Mouse (Mus musculus): ENCODE results near the gene Secisbp2l.
A peak's percentile ranks its signal among the peaks of the same experiment; 100 is the strongest.

Gene Secisbp2l

DNA sequence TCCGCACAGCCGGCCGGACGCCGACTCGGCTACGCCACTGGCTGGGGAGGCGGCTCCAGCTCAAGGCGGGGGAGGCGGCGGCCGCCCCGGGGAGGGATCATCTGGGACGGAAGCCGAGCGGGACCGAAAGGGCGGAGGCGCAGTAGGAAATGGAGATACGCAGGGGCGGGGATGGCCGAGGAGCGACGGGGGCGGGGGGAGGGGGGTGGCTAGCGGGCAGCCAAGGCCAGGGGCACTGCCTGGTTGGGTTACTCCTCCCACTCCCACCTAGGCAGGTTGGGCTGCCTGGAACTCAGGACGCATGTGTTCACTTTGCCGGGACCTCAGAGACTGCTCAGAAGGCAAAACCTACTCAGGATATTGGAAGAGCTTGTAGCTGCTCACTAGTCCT lies at the start of gene Secisbp2l:
Secisbp2l (minus strand) TSS at position 152 of the 391 bp plus-strand sequence.
- DNase-seq: peak; percentile 96

DNA sequence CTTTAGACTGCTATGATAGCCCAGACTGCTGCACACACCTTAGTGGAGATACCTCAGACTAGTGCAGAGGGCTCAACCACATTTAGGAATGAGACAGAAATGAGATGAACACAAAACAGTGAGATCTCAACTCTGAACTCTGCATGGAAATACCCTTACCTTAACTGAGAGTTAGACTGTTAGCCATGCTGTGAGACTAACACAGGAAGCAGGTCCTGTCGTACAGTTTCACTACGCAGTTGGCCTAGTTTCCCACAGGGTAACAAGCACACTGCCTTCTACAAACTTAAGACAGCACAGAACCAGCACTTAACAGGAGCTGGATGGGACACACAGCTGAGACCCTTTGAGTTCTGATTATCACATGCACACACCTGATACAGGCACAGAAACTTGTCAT lies 47.3 kb upstream of the Secisbp2l start:
- no peak for DNase-seq

DNA sequence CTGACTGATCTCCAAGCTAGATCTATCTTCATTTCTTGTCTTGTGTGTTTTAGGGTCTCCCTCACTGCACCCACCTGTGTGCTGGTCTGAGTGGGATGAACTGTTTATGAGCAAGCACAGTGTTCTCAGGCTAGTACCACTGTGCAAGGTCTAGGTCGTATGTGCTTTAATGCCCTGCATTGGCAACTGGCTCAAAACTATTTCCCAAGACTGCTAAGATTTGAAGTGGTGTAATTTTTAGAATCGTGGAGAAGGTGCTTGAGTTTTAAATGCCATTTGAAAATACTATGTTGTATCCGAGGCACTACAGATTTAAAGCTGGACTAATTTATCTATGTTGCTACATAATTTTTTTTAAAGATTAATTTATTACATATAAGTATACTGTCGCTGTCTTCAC lies 45.2 kb upstream of the Secisbp2l start:
- peak; percentile 18 for DNase-seq

DNA sequence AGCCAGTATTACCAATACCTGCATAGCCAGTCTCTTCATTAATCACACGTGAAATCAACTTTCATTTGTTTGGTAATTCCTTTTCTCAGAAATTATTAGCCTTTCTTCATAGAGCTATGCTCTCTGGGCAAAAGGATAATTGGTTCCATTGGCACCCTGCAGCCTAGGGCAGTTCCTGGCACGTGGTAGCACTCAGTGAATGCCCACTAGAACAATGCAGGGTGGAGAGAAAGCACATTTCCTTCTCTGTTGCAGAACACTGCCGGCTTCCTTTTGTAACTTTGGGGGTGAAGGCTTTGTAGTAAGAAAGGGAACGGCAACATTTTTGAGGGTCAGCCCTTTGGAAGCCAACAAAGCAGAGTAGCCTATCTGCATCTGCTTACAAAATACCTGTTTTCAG lies 43.5 kb upstream of the Secisbp2l start:
- peak; percentile 60 for DNase-seq

DNA sequence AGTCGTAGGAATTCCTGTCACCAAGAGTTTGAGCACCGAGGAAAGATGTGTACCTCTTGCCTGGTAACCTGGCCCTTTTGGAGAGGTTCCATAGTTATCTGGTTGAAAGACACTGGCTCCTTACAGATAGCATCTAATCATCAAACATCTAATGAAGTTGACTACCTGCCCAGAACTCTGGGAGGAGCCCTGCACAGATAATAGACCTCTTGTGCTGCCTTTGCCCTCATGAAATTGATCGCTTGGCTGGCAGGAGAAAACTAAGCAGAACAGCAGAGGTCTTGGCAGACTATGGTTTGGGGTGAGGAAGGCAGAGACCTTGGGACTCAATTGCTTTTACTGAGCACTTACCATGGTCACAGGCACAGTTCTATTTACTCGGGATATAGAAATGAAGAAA lies 37.7 kb upstream of the Secisbp2l start:
- DNase-seq: no peak

DNA sequence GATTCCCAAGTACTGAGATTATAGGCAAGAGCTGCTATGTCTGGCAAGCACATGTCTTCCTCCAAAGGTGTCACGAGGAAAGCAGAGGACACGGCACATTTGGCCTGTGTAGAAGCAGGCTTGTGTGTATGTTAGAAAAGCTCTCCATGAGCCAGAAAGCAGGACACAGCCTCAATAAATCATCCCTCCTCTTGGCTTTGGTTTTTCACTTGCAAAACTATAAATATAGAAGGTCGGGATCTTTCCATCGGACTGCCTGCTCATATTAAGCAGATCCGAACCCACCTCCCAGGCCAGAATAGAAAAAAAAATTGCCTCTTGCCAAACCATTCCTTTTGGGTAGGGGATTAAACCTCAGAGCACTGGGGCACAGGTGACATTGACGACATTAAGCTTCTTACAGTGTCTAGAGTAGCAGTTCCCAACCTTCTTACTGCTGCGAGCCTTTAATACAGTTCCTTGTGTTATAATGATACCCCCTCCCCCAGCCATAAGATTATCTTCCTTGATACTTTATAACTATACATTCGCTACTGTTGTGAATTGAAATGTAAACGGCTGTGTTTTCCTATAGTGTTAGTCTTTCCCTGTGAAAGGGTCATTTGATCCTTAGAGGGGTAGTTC lies 31.4 kb upstream of the Secisbp2l start:
- no peak for DNase-seq

DNA sequence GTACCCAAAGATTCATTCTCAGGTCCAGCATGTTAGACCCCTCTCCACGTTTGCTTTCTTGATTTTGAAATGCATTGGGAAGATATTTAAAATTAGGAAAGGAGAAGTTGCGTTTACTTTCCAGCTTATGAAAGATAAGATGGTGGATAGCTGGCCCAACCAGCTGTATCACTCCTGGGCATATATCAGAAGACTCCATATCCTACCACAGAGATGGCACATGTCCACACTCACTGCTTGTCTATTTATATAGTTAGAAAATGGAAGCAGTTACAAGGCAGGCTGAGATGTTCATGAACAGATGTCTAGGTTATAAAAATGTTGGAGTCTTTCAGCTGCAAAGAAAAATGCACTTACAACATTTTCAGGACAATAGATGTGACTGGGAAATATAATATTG lies 28.7 kb upstream of the Secisbp2l start:
- no peak for DNase-seq

DNA sequence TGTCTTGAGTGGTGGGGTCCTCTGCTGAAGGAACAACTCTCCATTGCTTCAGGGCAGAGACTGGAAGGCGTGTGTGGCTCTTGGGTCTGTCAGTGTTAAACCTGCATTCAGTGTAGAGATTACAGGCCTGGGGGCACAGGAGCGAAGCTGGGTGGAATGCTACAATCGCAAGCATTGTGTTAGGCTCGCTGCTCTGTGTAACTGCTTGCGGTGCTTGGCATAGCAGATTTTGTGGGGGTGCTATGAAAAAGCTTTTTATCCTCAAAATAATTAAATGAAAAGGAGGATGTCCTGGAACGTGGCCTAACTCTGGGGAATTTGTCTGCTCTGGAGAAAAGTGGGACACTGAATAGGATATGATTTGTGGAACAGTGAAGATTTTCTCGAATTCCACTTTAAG lies 26.9 kb upstream of the Secisbp2l start:
- no peak for DNase-seq

DNA sequence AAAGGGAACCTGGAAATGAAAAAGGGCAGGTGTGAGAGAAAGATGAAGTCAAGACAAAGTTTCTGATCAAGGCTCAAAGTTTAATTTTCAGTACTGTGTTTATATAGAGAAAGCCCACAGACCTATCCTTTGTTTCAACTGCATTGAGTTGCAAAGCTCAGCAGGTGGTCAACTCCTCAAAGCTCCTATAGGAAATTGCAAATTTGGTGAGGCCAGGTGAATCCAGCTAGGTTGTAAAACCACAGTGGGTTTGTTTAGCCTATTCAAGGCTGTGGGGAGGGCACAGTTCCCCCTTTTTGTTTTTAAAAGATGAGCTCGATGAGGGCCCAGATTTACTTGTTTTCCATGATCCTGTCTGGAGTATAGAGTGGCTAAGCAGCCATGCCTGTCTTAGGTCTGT lies 23.2 kb upstream of the Secisbp2l start:
- DNase-seq: no peak

DNA sequence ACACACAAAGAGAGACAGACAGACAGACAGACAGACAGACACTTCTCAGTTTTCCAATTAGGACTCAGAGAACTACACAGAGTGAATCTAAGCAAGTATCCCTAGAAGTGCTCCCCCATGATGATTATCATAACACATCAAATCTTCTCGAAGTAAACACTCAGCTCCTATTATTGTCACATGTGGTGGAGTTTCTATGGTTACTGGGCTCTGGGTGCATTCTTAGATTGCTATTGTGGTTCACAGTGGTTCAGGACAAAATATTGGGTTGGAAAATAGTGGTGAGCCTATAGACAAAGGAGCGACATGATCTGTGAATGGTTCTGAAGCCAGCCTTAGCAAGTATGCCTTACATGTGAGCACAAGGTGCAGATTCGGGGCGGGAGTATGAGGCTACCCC lies 19.3 kb upstream of the Secisbp2l start:
- no peak for DNase-seq

DNA sequence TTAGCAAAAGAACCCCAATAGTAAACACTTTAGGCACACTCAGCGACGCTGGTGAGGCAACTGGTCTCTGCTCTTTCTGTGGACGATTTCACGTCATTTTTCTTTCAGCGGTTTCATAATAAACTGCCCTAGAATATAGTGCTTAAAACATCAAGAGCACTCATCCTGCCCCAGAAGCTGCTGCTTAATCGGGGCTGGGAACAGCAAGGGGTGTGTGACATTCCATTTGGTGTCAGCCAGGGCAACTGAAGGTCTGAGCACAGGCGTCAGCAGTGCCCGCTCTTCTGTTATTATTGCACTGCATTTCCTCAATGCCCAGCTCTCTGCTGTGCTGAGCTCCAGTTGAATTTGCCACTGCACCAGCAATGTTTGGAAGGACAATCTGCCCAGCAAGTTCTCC lies 18.4 kb upstream of the Secisbp2l start:
- peak; percentile 79 for DNase-seq

DNA sequence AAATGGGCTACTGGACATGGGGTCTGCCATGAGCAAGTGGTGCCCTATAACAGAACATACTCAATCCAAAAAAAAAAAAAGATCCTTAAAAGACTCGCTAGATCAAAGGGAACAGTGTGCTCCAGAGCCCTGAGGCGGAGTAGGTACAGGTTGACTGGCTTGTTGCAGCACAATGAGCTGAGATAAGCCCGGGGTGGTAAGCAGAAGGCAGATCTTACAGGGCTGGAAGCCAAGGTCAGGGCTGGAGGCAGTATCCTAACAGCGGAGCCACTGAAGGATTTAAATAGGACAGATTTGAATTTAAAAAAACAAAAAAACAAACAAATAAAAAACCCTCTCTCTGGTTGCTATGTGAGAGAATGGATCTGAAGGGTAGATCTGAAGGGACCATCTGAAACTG lies 17.8 kb upstream of the Secisbp2l start:
- DNase-seq: peak; percentile 55

DNA sequence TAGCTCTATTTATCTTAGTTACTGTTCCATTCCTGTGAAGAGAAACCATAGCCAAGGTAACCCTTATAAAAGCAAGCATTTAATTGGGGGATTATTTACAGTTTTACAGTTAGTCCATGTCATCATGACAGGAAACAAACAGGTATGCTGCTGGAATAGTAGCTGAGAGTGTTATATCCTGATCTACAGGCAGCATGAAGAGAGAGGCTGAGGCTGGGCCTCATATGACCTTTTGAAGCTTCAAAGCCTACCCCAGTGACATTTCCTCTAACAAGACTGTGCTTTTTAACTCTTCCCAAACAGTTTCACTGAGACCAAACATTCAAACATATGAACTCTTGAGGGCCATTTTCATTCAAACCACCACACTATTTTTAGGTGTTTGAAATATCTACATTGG lies 15.2 kb upstream of the Secisbp2l start:
- DNase-seq: no peak

DNA sequence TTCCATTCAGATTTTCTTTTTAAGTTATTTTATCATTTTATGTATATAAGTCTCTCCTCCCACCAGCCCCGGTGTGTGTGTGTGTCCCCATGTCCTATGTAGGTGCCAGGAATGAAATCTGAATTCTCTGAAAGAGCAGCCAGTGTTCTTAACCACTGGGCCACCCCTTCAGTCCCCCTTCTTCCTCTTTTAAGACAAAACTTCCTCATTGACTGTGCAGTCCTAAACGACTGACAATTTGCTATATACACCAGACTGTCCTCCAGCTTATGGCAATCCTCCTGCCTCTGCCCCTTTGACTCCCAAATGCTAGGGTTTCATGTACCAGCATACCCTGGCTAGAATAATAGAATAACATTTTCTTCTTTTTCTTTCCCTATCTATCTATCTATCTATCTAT lies 12.4 kb upstream of the Secisbp2l start:
- DNase-seq: no peak

DNA sequence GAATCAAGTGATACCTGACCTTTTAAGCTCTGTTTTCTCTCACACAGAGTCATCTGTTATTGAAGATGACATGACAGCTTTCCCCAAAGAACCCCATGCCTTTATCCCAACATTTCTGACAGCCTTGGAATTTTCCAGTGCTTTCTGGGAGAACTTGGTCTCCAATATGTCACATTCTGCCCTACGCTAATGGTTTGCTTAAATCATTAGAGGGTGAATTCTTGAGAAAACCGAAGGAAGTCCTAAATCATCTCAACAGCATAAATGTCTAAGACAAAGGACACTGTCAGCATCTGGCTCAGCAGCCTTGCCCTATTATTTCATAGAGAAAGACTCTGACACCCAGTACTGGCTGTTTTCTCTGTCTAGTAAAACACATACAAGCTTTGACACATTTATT lies 11.5 kb upstream of the Secisbp2l start:
- DNase-seq: no peak

DNA sequence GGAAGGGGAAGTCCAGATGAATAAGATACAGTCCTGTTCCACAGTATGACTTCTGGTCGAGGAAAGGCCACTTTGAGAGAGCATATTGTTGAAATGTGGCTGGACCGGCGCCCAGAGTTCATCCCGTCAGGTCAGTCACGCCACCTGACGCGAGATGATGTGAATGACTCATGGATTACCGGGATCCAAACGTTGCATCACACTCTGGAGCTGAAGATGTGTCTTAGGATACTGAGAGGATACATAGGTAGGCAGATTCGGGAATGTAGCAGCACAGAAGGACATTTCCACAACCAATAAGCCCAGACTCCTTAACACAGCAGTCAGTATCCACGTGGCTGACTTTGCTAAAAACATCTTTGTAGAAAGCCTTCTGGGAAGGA lies 10.2 kb upstream of the Secisbp2l start:
- peak; percentile 69 for DNase-seq

DNA sequence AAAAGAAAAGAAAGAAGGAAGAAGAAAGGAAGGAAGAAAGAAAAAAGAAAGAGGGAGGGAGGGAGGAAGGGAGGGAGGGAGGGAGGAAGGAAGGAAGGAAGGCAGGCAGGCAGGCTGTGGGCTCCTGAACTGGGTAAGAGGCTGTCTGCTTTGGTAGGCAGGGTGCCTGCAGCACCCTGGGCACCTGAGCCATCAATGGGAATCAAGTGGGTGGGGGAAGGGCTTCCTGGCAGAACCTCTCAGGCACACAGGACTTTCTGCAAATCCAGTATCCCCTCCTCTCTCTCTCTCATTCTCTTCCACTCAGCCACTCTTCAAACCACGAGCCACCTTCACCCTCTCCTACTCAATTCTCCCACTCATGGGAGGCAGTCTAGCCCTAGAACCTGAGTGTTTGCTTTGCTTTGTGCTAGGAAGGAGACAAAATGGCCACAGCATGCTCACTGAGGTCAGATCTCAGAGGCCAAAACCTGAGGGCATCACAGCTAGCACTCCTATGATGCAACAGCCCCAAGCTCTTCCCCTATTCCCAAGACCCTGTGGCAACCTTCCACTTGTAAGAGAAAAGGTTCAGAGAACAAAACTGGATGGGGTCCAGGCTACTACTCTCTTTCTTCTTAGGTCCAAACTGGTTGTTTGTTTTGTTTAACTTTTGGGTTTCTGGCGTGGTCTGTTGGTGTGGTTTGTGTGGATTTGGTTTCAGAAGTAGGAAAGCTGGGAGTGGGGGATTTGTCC lies 9.6 kb upstream of the Secisbp2l start:
- peak; percentile 91 for DNase-seq

DNA sequence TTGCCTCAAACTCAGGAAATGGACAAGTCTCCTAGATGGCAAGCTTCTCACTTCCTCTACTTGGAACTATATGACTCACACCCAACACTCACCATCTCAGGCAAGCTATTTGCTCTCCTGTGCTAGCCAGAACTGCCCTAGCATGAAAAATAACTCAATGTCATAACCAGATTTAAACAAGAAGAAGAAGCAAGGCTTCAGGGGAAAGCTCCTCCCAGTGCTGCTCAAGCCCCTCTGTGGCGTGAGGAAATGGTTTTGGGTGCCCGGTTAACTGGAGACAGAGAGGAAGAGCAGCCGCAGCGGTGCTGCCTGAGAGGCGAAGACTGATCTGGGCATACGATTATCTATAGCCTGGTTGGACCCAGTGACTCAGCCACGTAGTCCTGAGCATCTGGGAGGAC lies 8.8 kb upstream of the Secisbp2l start:
- DNase-seq: peak; percentile 17

DNA sequence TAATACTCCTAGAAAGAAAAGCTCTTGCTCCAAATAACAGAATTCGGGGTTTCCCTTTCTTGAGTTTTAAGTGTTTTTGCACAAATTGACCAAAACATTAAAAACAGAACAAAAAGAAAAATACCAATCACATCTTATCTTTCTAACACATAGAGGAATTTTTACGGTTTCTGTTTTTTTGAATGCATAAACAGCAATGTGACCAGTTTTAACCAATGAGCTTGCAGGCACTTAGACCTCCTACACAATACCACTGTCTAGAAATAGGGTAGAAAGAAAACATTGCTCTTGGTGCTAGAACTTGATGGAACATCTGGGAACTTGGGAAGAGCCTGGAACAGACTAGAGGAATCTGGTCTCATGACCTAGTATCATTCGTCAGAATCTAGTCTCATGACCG lies 7.6 kb upstream of the Secisbp2l start:
- no peak for DNase-seq

DNA sequence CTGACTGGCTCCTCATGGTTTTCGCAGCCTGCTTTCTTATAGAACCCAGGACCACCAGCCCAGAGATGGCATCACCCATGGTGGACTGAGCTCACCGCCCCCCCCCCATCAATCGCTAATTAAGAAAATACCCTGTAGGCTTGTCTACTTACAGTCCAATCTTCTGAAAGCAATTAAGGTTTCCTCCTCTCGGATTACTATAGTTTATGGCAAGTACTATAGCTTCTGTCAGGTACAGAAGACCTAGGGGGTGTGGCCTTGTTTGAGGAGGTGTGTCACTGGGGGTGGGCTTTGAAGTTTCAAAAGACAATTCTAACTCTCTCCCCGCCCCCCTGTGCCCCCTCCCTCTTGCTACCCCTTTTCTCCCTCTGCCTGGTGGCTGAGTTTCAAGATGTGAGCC lies 6.6 kb upstream of the Secisbp2l start:
- no peak for DNase-seq

DNA sequence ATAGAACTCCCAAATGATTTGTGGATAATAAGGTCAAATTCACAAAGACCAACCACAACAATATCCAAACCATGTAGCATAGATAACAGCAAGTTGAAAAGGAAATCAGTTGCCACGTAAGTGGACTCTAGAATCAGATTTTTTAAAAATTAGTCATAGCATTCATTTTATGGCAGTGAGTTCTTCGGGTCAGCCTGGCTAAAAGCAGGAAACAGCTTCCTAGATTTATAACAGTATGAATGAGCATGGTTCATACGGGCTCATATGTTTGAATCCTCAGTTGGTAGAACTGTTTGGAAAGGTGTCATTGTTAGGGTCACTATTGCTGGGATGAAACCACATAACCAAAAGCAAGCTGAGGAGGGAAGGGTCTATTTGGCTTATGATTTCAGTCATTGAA lies 6.1 kb upstream of the Secisbp2l start:
- no peak for DNase-seq

DNA sequence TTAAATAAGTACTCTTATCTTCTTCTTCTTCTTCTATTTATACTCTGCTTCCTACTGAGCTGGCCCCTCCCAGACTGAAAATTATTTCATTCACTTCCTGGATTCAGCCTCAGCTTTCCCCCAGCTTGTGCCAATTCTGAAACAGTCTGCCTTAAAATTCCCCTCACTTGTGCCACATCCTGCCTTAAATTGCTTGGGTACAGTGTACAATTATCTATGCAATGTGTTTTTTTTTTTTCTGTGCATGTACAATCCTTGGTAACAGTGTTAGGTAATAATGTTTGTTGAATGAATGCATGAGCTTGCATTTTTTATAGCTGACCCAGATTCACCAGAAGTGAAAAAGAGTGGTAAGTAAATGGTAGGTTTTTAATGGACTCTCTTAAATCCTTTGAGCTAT lies 5.7 kb upstream of the Secisbp2l start:
- DNase-seq: peak; percentile 21

DNA sequence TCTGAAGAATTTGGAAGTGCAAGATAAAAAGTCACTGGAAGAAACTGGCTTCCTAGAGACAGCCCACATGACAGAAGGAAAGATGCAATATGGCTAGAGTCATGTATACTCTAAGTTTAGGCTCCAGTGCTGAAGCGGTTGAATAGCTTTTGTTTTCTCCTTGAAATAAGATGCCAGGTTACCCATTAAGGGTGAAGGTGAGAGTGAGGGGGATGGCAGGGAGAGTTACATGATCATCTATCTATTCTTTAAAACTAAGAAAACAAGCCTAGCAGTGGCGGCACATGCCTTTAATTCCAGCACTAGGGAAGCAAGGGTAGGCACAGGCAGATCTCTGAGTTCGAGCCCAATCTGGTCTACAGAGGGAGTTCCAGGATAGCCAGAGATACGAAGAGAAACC lies 2.4 kb upstream of the Secisbp2l start:
- no peak for DNase-seq

DNA sequence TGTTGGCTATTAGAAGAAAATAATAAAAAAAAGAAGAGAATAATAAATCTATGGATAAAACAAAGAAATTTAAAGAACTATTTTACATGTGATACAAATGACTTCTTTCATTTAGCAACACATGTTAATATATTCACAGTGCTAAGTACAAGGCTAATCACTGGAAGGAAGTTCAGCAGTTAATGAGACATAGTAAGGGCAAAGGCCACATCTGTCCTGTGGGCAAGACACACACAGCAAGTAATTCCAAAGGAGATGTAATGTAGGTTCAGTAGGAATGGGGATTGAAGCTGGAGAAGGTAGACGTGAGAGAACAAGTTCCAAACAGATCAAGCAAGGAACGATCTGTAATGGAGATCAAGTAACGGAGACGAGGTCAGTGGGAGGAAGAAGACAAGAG lies 1.7 kb upstream of the Secisbp2l start:
- DNase-seq: no peak

DNA sequence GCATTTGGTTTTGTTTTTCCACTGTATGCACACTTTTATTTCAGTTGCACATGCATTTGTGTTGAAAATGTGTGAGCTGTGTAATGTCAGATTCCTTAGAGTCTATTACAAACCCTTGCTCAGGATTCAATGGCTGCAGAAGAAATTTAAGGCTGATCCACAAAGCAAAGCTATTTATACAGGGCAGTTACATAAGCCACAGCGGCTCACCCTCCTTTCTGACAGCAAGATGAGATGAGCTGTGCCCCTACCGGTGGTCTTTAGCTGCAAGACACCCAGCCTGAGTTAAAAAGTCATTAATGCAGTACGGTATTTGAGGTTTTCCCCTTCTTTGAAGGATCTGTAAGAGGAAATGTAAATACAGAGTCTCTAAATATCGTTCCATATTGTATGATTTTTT lies 1.2 kb upstream of the Secisbp2l start:
- DNase-seq: no peak
